Mouse (Mus musculus): ENCODE measurements around the gene Trpm6. TPM values are rescaled to one million over a fixed set of nuclear protein-coding genes. Genes with fewer than 3 reads are reported as not detected.

Trpm6 gene
- total and polyA plus RNA-seq, 3 experiments, result not detected

DNA sequence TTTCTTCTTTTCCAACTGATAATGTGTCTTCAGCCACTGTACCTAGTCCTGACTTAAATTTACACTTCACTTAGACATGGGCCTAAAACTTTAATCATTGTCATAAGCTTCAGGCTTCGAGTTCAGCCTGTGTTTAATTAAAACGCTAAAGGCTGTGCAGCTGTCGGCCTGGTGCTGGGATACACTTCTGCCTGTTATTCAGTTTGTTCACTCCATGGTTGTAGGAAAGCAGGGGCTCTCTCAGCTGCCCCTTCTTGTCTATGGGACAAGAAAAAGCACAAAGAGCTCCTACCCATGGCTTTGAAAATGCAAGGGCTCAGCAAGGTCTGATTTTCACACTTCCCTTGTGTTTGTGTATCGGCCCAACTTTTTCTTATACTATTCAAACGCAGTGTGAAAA, 131.4 kb downstream of the Trpm6 start:
- H3K79me2 ChIP-seq (replicated peaks; ENCODE audit: control insufficient read depth, extremely low read depth, insufficient read depth, poor library complexity, severe bottlenecking), result no peaks in the 10 kb centered on the region
- H3K4me1 ChIP-seq (ENCODE audit: control insufficient read depth in 1 of 2, insufficient read depth in 2 of 2), result no peaks in the 10 kb centered on the region
- dilution Hi-C loops (cut with MboI; ENCODE audit: extremely low pct_ligation_motif_present, extremely low pct_unique_long_range_greater_than_20kb, low sequenced_read_pairs) (no loop called here), in situ Hi-C loops (cut with MboI; ENCODE audit: low pct_ligation_motif_present, low pct_unique_long_range_greater_than_20kb, low sequenced_read_pairs) (no loop called here)
- no peak overlapping the region for H3K9ac ChIP-seq (ENCODE audit: insufficient read depth, low read depth)
- no peaks in the 10 kb centered on the region for H3K9me3 ChIP-seq (replicated peaks; ENCODE audit: low read length)
- H3K4me2 ChIP-seq (ENCODE audit: insufficient read depth, low read depth, poor library complexity, severe bottlenecking), result no peak overlapping the region
- no peaks in the 10 kb centered on the region for H3K27me3 ChIP-seq (replicated peaks)
- TF ChIP-seq MXI1 (IDR thresholded peaks at IDR 0.05; ENCODE audit: low read depth, low read length) (no peak), JUN (IDR thresholded peaks at IDR 0.05; ENCODE audit: insufficient read depth, low read depth, low read length) (no peak)
- no peaks in the 10 kb centered on the region for H3K36me3 ChIP-seq (replicated peaks in 1 of 2; ENCODE audit: control insufficient read depth in 1 of 2, insufficient read depth in 1 of 2, low read length in 1 of 2)
- no peak for DNase-seq (ENCODE audit: extremely low read depth)
- no peak overlapping the region for H3K27ac ChIP-seq (ENCODE audit: insufficient read depth, low read depth)
- no peak overlapping the region for H3K4me3 ChIP-seq (replicated peaks in 1 of 3; ENCODE audit: low read depth in 2 of 3, low read length in 2 of 3, poor library complexity in 1 of 3)

DNA sequence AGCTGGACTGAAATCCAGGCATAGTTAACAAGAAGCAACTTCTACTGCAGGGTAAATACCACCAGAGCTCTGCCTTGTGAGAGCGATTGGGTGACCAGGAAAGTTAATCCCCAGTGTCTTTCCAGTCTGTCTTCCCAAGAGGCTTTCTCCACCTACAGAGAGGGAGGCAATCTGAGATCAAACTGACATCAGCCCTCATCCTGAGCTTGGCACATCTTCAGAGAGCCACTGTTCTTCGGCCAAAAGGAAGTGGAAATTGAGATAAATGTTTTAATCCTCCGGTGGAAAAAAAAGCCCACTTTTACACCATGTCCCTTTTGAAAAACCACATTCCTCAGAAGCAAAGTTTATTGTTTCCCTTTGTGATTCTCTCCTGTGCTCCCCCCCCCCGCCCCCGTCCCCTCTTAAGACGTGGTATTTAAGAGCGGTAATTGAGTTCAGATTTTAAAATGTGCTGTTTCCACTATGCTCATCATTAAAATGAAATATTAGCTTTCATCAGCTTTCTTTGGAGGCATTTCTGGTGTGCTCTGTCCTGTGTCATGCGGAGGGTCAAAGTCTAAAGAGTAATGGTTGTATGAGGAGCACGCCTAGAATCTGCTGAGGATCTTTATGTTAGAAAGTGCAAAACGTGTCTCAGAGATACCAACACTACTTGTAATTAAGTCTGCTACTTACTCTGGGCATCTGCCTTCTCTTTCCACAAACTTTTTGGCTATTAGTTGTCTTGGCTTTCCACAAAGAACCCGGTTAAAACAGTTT, 138.0 kb downstream of the Trpm6 start:
- Histone ChIP-seq H3K4me3 (replicated peaks in 1 of 3; ENCODE audit: low read depth in 2 of 3, low read length in 2 of 3, poor library complexity in 1 of 3) (no peak overlapping the region), H3K27me3 (replicated peaks) (no peaks in the 10 kb centered on the region), H3K27ac (ENCODE audit: insufficient read depth, low read depth) (no peak overlapping the region), H3K36me3 (replicated peaks in 1 of 2; ENCODE audit: control insufficient read depth in 1 of 2, insufficient read depth in 1 of 2, low read length in 1 of 2) (no peaks in the 10 kb centered on the region), H3K9ac (ENCODE audit: insufficient read depth, low read depth) (no peak overlapping the region), H3K79me2 (replicated peaks; ENCODE audit: control insufficient read depth, extremely low read depth, insufficient read depth, poor library complexity, severe bottlenecking) (no peaks in the 10 kb centered on the region), H3K4me2 (ENCODE audit: insufficient read depth, low read depth, poor library complexity, severe bottlenecking) (no peak overlapping the region), H3K9me3 (replicated peaks; ENCODE audit: low read length) (no peaks in the 10 kb centered on the region), H3K4me1 (ENCODE audit: control insufficient read depth in 1 of 2, insufficient read depth in 2 of 2) (no peaks in the 10 kb centered on the region)
- dilution Hi-C loops (cut with MboI; ENCODE audit: extremely low pct_ligation_motif_present, extremely low pct_unique_long_range_greater_than_20kb, low sequenced_read_pairs), result no loop called here
- TF ChIP-seq E2F4 (IDR thresholded peaks at IDR 0.05; ENCODE audit: insufficient replicate concordance, low read depth, low read length) (no peak), NRF1 (IDR thresholded peaks at IDR 0.05; ENCODE audit: low read depth, low read length) (no peak), MAZ (IDR thresholded peaks at IDR 0.05; ENCODE audit: low read depth, low read length) (no peak), ZC3H11A (IDR thresholded peaks at IDR 0.05; ENCODE audit: low read depth, low read length) (no peak), TCF12 (IDR thresholded peaks at IDR 0.05; ENCODE audit: low read depth, low read length) (no peak), MXI1 (IDR thresholded peaks at IDR 0.05; ENCODE audit: low read depth, low read length) (no peak)
- in situ Hi-C loops (cut with MboI; ENCODE audit: low pct_ligation_motif_present, low pct_unique_long_range_greater_than_20kb, low sequenced_read_pairs), result no loop called here
- no peak for DNase-seq (ENCODE audit: extremely low read depth)

DNA sequence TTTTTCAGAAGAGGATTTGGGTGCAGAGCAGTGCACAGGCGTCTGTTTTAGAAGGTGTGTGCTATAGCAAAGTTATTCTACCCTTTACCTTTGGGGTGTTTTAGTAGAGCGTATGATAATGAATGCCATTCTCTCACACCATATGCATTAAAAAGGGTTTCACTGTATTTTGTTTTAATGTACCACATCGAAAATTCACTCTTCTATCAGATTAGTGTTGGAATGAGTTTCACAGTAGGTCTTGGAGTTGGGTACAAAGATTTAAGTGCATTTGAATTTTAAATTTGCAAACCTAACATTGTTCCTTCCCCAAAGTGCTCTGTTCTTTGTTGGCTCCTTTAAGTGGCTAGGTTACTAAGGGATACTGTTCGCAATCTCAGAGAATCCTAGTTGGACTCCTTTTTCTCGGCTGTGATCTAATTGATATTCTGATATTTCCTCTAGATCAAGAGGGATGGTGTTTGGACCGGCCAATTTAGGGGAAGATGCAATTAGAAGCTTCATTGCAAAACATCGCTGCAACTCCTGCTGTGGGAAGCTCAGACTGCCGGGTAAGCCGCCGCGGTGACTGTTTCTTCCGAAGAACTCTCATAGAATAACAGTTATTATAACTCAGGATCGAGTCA, 138.8 kb downstream of the Trpm6 start:
- Histone ChIP-seq H3K27ac (ENCODE audit: insufficient read depth, low read depth) (no peak overlapping the region), H3K36me3 (replicated peaks in 1 of 2; ENCODE audit: control insufficient read depth in 1 of 2, insufficient read depth in 1 of 2, low read length in 1 of 2) (no peaks in the 10 kb centered on the region), H3K9ac (ENCODE audit: insufficient read depth, low read depth) (no peak overlapping the region), H3K9me3 (replicated peaks; ENCODE audit: low read length) (no peaks in the 10 kb centered on the region), H3K4me3 (replicated peaks in 1 of 3; ENCODE audit: low read depth in 2 of 3, low read length in 2 of 3, poor library complexity in 1 of 3) (no peak overlapping the region), H3K4me2 (ENCODE audit: insufficient read depth, low read depth, poor library complexity, severe bottlenecking) (no peak overlapping the region), H3K79me2 (replicated peaks; ENCODE audit: control insufficient read depth, extremely low read depth, insufficient read depth, poor library complexity, severe bottlenecking) (no peaks in the 10 kb centered on the region), H3K4me1 (ENCODE audit: control insufficient read depth in 1 of 2, insufficient read depth in 2 of 2) (no peaks in the 10 kb centered on the region), H3K27me3 (replicated peaks) (no peaks in the 10 kb centered on the region)
- dilution Hi-C loops (cut with MboI; ENCODE audit: extremely low pct_ligation_motif_present, extremely low pct_unique_long_range_greater_than_20kb, low sequenced_read_pairs) (no loop called here), in situ Hi-C loops (cut with MboI; ENCODE audit: low pct_ligation_motif_present, low pct_unique_long_range_greater_than_20kb, low sequenced_read_pairs) (no loop called here)
- no peak for DNase-seq (ENCODE audit: extremely low read depth)
- TF ChIP-seq SMC3 (IDR thresholded peaks at IDR 0.05; ENCODE audit: low read depth, low read length) (no peak), CTCF (conservative IDR thresholded peaks at IDR 0.05 in 1 of 2, IDR thresholded peaks at IDR 0.05 in 1 of 2; ENCODE audit: low read depth in 2 of 2, low read length in 2 of 2) (no peak), KAT2A (IDR thresholded peaks at IDR 0.05; ENCODE audit: insufficient replicate concordance, low read length) (no peak), MAX (IDR thresholded peaks at IDR 0.05; ENCODE audit: low read length) (no peak), JUN (IDR thresholded peaks at IDR 0.05; ENCODE audit: insufficient read depth, low read depth, low read length) (no peak), NELFE (IDR thresholded peaks at IDR 0.05; ENCODE audit: low read depth, low read length) (no peak), SIN3A (IDR thresholded peaks at IDR 0.05; ENCODE audit: low read length) (no peak), CHD1 (IDR thresholded peaks at IDR 0.05; ENCODE audit: low read depth, low read length) (no peak), TCF12 (IDR thresholded peaks at IDR 0.05; ENCODE audit: low read depth, low read length) (no peak), ZC3H11A (IDR thresholded peaks at IDR 0.05; ENCODE audit: low read depth, low read length) (no peak), ELF1 (IDR thresholded peaks at IDR 0.05; ENCODE audit: low read depth, low read length) (no peak), RAD21 (IDR thresholded peaks at IDR 0.05; ENCODE audit: low read depth, low read length) (no peak), USF1 (IDR thresholded peaks at IDR 0.05; ENCODE audit: low read depth, low read length) (no peak), GABPA (IDR thresholded peaks at IDR 0.05; ENCODE audit: insufficient replicate concordance, low read depth, low read length) (no peak), POLR2AphosphoS2 (IDR thresholded peaks at IDR 0.05; ENCODE audit: low read depth, low read length) (no peak)

Data from CH12.LX (cell line).